Mouse (Mus musculus): ENCODE results near the gene Spats1.
"Not testable (repeated sequence)": the region's sequence is repeated elsewhere in the genome, so short reads cannot be mapped to it uniquely, and the experiment has no call there.

Spats1 gene

GRCm38 (mm10) chr17:45490532-45491154, 15.4 kb upstream of the Spats1 start:
- intact Hi-C loops (cut with DNase I) = no loop called here

GRCm38 (mm10) chr17:45489736-45490135, 14.5 kb upstream of the Spats1 start:
- intact Hi-C loops (cut with DNase I) = no loop called here

GRCm38 (mm10) chr17:45488321-45489254, 13.4 kb upstream of the Spats1 start:
- intact Hi-C loops (cut with DNase I) = no loop called here

GRCm38 (mm10) chr17:45487216-45487615, 12.0 kb upstream of the Spats1 start:
- intact Hi-C loops (cut with DNase I) = no loop called here

GRCm38 (mm10) chr17:45485581-45485980, 10.4 kb upstream of the Spats1 start:
- intact Hi-C loops (cut with DNase I) = no loop called here

- intact Hi-C loops (cut with DNase I) = no loop called here
Observed at GRCm38 (mm10) chr17:45480429-45480828, 5.2 kb upstream of the Spats1 start.

- intact Hi-C loops (cut with DNase I) = loop anchor here (1.0 to 10.0 kb wide), 2 partner anchors 72 to 176 kb away; partner anchors contain the start of gene Capn11
Observed at GRCm38 (mm10) chr17:45478234-45478825, 3.1 kb upstream of the Spats1 start.

- intact Hi-C loops (cut with DNase I) = loop anchor here (10.0 kb wide), 1 partner anchor 181 kb away; the partner anchor contains the start of gene Capn11
Observed at GRCm38 (mm10) chr17:45474146-45474545, 1.1 kb downstream of the Spats1 start.

- intact Hi-C loops (cut with DNase I) = loop anchor here (10.0 kb wide), 1 partner anchor 181 kb away; the partner anchor contains the start of gene Capn11
Observed at GRCm38 (mm10) chr17:45473667-45474066, 1.5 kb downstream of the Spats1 start.

- intact Hi-C loops (cut with DNase I) = loop anchor here (10.0 kb wide), 1 partner anchor 184 kb away; the partner anchor contains the start of gene Capn11
Observed at GRCm38 (mm10) chr17:45470726-45471125, 4.5 kb downstream of the Spats1 start.

GRCm38 (mm10) chr17:45468302-45468701, 6.9 kb downstream of the Spats1 start:
- intact Hi-C loops (cut with DNase I) = no loop called here

- intact Hi-C loops (cut with DNase I) = no loop called here
Observed at GRCm38 (mm10) chr17:45466701-45467100, 8.5 kb downstream of the Spats1 start.

- intact Hi-C loops (cut with DNase I) = no loop called here
Observed at GRCm38 (mm10) chr17:45464255-45464654, 11.0 kb downstream of the Spats1 start.

GRCm38 (mm10) chr17:45462506-45462905, 12.7 kb downstream of the Spats1 start:
- intact Hi-C loops (cut with DNase I) = no loop called here

- intact Hi-C loops (cut with DNase I) = no loop called here
Observed at GRCm38 (mm10) chr17:45459062-45459461, 16.2 kb downstream of the Spats1 start.

- intact Hi-C loops (cut with DNase I) = no loop called here
Observed at GRCm38 (mm10) chr17:45458516-45458915, 16.7 kb downstream of the Spats1 start.

- intact Hi-C loops (cut with DNase I) = no loop called here
Observed at GRCm38 (mm10) chr17:45457487-45457886, 17.7 kb downstream of the Spats1 start.

GRCm38 (mm10) chr17:45456260-45457152, 18.7 kb downstream of the Spats1 start:
- intact Hi-C loops (cut with DNase I) = no loop called here

- intact Hi-C loops (cut with DNase I) = not testable (repeated sequence)
Observed at GRCm38 (mm10) chr17:45455783-45456182, 19.4 kb downstream of the Spats1 start.

GRCm38 (mm10) chr17:45454794-45455193, 20.4 kb downstream of the Spats1 start:
- intact Hi-C loops (cut with DNase I) = no loop called here

- intact Hi-C loops (cut with DNase I) = no loop called here
Observed at GRCm38 (mm10) chr17:45452271-45452670, 22.9 kb downstream of the Spats1 start.

Data from adrenal gland (tissue).